Mouse (Mus musculus): ENCODE results near the gene Gm44596. TPM values are rescaled to one million over a fixed set of nuclear protein-coding genes. Genes with fewer than 3 reads are reported as not detected.
A peak's percentile ranks its signal among the peaks of the same experiment; 100 is the strongest.

Gene Gm44596
- polyA plus RNA-seq, 1 experiment = not detected

DNA sequence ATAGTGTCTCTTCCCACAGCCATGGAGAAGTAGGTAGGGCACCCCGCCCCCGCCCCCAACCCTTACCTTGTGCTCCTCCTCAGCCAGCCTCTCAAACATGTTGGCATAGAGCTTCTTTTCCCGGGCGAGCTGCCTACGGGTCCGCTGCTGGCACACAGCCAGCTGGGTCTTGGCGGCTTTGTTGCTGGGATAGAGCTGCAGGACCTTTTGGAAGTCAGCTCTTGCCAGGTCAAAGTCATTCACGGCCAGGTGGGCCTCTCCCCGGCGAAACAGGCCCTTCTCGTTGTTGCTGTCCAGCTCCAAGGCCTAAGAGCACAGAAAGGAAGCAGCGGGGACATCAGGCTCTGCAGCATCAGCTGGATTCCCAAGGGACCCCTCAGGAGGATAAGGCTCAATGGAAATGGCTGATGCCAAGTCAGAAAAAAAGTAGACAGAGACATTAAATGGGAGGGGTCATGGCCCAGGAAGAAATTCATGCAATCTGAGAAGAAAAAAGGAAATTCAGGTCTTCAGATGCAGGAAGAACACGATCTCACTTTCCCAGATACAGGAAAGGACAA lies 57.1 kb downstream of the Gm44596 start:
- WGBS = 93% methylated on average over 13 of the region's 13 CpGs
- DNase-seq = no peak
- Histone ChIP-seq H3K27ac (ENCODE audit: control insufficient read depth, insufficient read depth, low read length) (no peak overlapping the region), H3K36me3 (ENCODE audit: control insufficient read depth, insufficient read depth, low read length) (peaks cover 51% of the 10 kb centered on the region), H3K27me3 (ENCODE audit: control insufficient read depth, insufficient read depth, low read length) (no peaks in the 10 kb centered on the region), H3K4me3 (ENCODE audit: control insufficient read depth, insufficient read depth, low read length) (no peak overlapping the region), H3K4me1 (replicated peaks; ENCODE audit: control insufficient read depth, insufficient read depth, low read length) (peaks cover 5% of the 10 kb centered on the region)
- TF ChIP-seq CTCF (IDR thresholded peaks at IDR 0.05; ENCODE audit: borderline replicate concordance, control insufficient read depth, extremely low read depth, insufficient read depth, low read length, poor library complexity) (no peak), POLR2A (IDR thresholded peaks at IDR 0.05; ENCODE audit: control insufficient read depth, extremely low read depth, insufficient read depth, low read length, poor library complexity) (no peak)

DNA sequence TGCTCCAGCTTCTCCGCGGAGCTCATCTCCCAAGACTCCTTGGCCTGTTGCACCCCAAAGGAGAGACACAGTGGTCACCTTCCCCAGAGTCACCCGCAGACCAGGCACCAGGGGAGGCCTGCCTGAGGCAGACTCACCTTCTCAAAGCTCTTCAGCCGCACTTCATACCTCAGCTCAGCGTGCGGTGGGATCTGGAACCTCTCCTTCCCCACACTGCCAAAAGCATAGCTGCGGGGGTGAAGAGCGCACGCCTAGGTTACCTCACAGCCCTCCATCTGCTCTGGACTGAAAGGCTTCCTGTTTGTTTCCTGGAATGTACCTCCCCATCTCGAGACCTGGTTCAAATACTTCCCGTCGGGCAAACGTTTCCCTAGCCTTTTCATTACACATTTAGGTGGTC lies 58.3 kb downstream of the Gm44596 start:
- Histone ChIP-seq H3K27ac (ENCODE audit: control insufficient read depth, insufficient read depth, low read length) (no peak overlapping the region), H3K27me3 (ENCODE audit: control insufficient read depth, insufficient read depth, low read length) (no peaks in the 10 kb centered on the region), H3K36me3 (ENCODE audit: control insufficient read depth, insufficient read depth, low read length) (peaks cover 51% of the 10 kb centered on the region), H3K4me1 (replicated peaks; ENCODE audit: control insufficient read depth, insufficient read depth, low read length) (peaks cover 6% of the 10 kb centered on the region), H3K4me3 (ENCODE audit: control insufficient read depth, insufficient read depth, low read length) (no peak overlapping the region)
- 93% methylated on average over 13 of the region's 13 CpGs for whole genome bisulfite sequencing
- DNase-seq = no peak
- TF ChIP-seq POLR2A (IDR thresholded peaks at IDR 0.05; ENCODE audit: control insufficient read depth, extremely low read depth, insufficient read depth, low read length, poor library complexity) (no peak), CTCF (IDR thresholded peaks at IDR 0.05; ENCODE audit: borderline replicate concordance, control insufficient read depth, extremely low read depth, insufficient read depth, low read length, poor library complexity) (no peak)

DNA sequence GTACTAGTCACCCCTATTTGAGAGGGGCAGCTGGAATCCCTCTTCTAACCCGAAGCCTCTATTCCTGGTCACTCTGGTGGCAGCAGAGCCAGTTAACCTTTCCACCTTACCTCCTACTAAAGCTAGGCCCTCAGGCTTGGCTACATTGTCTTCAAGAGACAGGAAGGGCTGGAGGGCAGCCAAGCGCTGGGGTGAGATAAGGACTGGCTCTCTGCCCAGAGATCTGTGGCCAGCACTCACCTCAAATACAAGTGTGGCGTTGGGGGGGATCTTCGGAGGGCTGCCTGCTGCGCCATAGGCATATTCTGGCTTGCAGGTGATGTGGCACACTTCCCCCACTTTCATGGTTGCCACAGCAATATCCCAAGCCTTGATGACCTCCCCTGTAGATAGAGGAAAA lies 60.2 kb downstream of the Gm44596 start:
- WGBS = 73% methylated on average over 5 of the region's 5 CpGs

GRCm38 (mm10) chr6:128436356-128437005 lies 61.2 kb downstream of the Gm44596 start:
- TF ChIP-seq CTCF (IDR thresholded peaks at IDR 0.05; ENCODE audit: borderline replicate concordance, control insufficient read depth, extremely low read depth, insufficient read depth, low read length, poor library complexity) (no peak), POLR2A (IDR thresholded peaks at IDR 0.05; ENCODE audit: control insufficient read depth, extremely low read depth, insufficient read depth, low read length, poor library complexity) (no peak)
- Histone ChIP-seq H3K36me3 (ENCODE audit: control insufficient read depth, insufficient read depth, low read length) (peaks cover 42% of the 10 kb centered on the region), H3K4me3 (ENCODE audit: control insufficient read depth, insufficient read depth, low read length) (no peak overlapping the region), H3K4me1 (replicated peaks; ENCODE audit: control insufficient read depth, insufficient read depth, low read length) (peaks cover 9% of the 10 kb centered on the region), H3K27me3 (ENCODE audit: control insufficient read depth, insufficient read depth, low read length) (no peaks in the 10 kb centered on the region), H3K27ac (ENCODE audit: control insufficient read depth, insufficient read depth, low read length) (no peak overlapping the region)
- DNase-seq = no peak
- WGBS = 96% methylated on average over 8 of the region's 8 CpGs

More for the DNA sequence above, 60.2 kb downstream of the Gm44596 start:
- Histone ChIP-seq H3K36me3 (ENCODE audit: control insufficient read depth, insufficient read depth, low read length) (peaks cover 49% of the 10 kb centered on the region), H3K4me1 (replicated peaks; ENCODE audit: control insufficient read depth, insufficient read depth, low read length) (peaks cover 9% of the 10 kb centered on the region), H3K4me3 (ENCODE audit: control insufficient read depth, insufficient read depth, low read length) (no peak overlapping the region), H3K27ac (ENCODE audit: control insufficient read depth, insufficient read depth, low read length) (no peak overlapping the region), H3K27me3 (ENCODE audit: control insufficient read depth, insufficient read depth, low read length) (no peaks in the 10 kb centered on the region)
- TF ChIP-seq POLR2A (IDR thresholded peaks at IDR 0.05; ENCODE audit: control insufficient read depth, extremely low read depth, insufficient read depth, low read length, poor library complexity) (no peak), CTCF (IDR thresholded peaks at IDR 0.05; ENCODE audit: borderline replicate concordance, control insufficient read depth, extremely low read depth, insufficient read depth, low read length, poor library complexity) (no peak)
- no peak for DNase-seq

GRCm38 (mm10) chr6:128437288-128437687 lies 62.0 kb downstream of the Gm44596 start:
- Histone ChIP-seq H3K27me3 (ENCODE audit: control insufficient read depth, insufficient read depth, low read length) (no peaks in the 10 kb centered on the region), H3K4me1 (replicated peaks; ENCODE audit: control insufficient read depth, insufficient read depth, low read length) (peaks cover 9% of the 10 kb centered on the region), H3K36me3 (ENCODE audit: control insufficient read depth, insufficient read depth, low read length) (peaks cover 34% of the 10 kb centered on the region), H3K4me3 (ENCODE audit: control insufficient read depth, insufficient read depth, low read length) (peak overlapping the region; percentile 84), H3K27ac (ENCODE audit: control insufficient read depth, insufficient read depth, low read length) (no peak overlapping the region)
- DNase-seq = no peak
- no peak for TF ChIP-seq CTCF (IDR thresholded peaks at IDR 0.05; ENCODE audit: borderline replicate concordance, control insufficient read depth, extremely low read depth, insufficient read depth, low read length, poor library complexity)
- WGBS = 7% methylated on average over 10 of the region's 10 CpGs

DNA sequence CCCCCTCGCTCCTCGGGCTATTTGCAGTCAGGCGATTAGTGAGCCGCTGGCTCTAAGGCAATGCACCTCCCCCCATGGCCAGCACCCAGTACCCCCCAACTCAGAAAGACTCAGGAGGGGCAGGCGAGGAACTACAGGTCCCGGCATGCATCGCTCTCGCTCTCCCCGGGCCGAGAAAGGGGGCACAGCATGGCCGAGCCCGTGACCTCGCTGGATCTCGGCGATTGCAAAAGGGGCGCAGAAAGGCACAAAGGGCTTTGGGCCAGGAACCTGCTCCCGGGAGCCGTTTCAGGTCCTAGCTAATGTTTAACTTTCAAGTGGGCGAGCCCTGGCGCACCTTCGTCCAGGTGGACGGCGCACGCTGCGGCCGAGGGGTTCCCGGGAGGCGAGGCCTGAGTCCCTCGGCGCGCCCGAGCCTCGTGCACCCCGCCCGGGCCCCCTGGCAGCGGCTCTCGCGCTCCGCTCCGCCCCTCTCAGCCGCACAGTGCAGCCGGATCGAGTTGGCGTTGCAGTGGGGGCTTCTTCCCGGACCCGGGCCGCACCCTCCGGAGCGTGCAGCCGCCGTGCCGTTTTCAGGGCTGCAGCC lies 62.5 kb downstream of the Gm44596 start:
- peak; percentile 75 for DNase-seq
- under 1% methylated on average over 52 of the region's 52 CpGs for WGBS
- no peak overlapping the region for H3K27ac ChIP-seq (ENCODE audit: control insufficient read depth, insufficient read depth, low read length)

More for the DNA sequence above, 62.5 kb downstream of the Gm44596 start:
- H3K27me3 ChIP-seq (ENCODE audit: control insufficient read depth, insufficient read depth, low read length) = no peaks in the 10 kb centered on the region
- H3K4me1 ChIP-seq (replicated peaks; ENCODE audit: control insufficient read depth, insufficient read depth, low read length) = peaks cover 9% of the 10 kb centered on the region
- peak; percentile 28; the same call in 1 of the 2 replicates for TF ChIP-seq CTCF (IDR thresholded peaks at IDR 0.05; ENCODE audit: borderline replicate concordance, control insufficient read depth, extremely low read depth, insufficient read depth, low read length, poor library complexity)
- TF ChIP-seq POLR2A (IDR thresholded peaks at IDR 0.05; ENCODE audit: control insufficient read depth, extremely low read depth, insufficient read depth, low read length, poor library complexity) = no peak
- H3K36me3 ChIP-seq (ENCODE audit: control insufficient read depth, insufficient read depth, low read length) = peaks cover 28% of the 10 kb centered on the region
- H3K4me3 ChIP-seq (ENCODE audit: control insufficient read depth, insufficient read depth, low read length) = peak overlapping the region; percentile 84
